Mouse (Mus musculus) kidney, postnatal 10 days (tissue): ENCODE measurements around the gene Aqp7.
"Not testable (repeated sequence)": the region's sequence is repeated elsewhere in the genome, so short reads cannot be mapped to it uniquely, and the experiment has no call there.

Experiments
- DNase-seq: peaks from one replicate; pipeline ENCODE4 v3.0.0; 2021; ENCODE audit warnings: mixed read lengths

Aqp7 gene

GRCm38 (mm10) chr4:41047524-41048271 lies at the start of gene Aqp7:
Aqp7 (minus strand) TSS chr4:41048139.
- no peak for DNase-seq

DNA sequence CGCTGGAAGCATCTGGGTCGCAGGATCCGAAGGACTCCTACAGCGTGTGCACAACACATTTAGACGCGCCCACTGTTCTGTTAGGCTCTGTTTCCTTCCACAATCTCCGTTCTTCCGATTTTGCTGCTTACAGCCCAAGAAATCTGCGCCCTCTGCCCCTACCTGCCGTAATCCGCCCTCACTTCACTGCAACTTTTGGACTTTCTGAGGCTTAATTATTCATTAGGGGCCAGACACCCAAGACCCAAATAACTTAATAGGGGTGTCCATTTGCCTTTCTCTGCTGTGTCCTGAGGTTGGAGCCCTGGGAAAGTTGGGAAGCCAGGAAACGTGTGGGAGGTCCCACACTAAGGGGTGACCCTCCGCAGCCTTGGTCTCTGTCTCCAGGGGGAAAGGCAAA lies 49.4 kb upstream of the Aqp7 start:
- DNase-seq: no peak

- no peak for DNase-seq
Observed at GRCm38 (mm10) chr4:41096794-41097193, 48.9 kb upstream of the Aqp7 start.

GRCm38 (mm10) chr4:41096169-41096568 lies 48.2 kb upstream of the Aqp7 start:
- peak; percentile 73 for DNase-seq

- DNase-seq: no peak
Observed at GRCm38 (mm10) chr4:41094361-41094760, 46.4 kb upstream of the Aqp7 start.

DNA sequence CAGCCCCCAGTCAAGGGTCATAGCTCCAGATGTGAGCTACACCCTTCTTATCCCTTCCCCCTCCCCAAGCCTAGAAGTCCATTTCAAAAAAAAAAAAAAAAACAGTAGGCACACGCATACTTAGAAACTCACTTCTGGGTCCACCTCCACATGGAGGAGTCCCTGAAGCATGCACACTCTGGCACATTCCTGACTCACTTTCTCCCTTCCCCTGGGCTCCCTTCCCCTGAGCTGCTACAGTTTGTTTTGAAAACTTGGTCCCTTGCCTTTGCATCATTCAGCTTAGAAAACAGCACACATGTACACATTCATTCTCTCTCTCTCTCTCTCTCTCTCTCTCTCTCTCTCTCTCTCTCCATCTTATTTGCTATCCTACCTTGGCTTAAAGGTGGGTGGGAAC lies 45.0 kb upstream of the Aqp7 start:
- DNase-seq: no peak

DNA sequence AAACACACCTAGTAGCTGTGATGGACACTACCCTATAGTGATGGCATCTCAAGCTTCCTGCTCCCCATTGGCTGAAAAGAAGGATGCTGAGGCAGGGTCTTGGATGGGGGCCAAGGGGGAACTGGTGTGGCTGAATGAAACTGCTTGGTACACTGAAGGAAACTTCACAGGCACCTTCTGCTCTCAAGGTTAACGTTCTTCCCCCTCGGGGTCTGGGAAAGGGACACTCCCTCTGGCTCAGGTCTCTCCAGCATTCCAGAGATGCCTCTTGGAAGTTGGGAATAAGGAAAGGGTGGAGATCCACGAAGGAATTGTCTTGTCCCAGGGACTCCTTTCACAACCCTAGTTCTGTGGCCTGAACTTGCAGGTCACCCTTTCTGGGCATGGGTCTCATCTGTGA lies 43.5 kb upstream of the Aqp7 start:
- no peak for DNase-seq

DNA sequence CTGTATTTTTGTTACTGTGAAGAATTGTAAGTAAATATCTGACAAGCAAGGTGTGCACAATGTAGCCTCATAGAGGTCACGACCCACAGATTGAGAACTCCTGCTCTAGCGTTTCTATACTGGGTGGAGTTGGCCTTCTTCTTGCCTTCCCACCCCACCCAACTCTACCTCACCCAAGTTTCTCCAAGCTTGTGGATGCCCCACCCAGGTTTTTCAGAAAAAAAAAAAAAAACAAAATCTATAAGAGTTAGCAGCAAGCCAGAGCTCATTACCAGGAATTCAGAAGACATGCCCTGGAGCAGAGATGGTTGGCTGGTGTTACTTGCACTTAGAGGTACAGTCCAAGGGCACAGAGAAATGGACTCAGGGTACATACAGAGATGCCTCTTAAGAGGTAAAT lies 41.8 kb upstream of the Aqp7 start:
- no peak for DNase-seq

DNA sequence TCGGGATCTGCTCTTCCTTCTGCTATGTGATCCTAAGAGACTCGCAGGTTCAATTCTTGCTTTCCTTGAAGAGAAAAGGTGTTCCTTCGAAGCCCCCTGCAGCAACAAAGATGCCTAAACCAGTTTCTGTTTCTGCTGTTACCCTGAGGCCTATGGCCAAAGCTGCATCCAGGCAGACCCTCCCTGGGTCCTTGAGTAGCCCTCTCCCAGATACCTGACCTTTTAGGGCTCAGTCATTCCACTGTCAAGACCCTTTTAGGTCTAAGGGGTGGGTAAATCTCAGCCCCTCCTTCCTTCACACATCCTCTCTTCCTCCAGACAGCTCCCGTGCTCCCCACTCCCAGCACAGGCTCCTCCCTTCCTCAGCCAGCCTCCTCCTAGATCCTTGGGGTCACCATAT lies 41.2 kb upstream of the Aqp7 start:
- no peak for DNase-seq

GRCm38 (mm10) chr4:41087459-41088298 lies 39.7 kb upstream of the Aqp7 start:
- no peak for DNase-seq

GRCm38 (mm10) chr4:41086947-41087346 lies 39.0 kb upstream of the Aqp7 start:
- DNase-seq: no peak

DNA sequence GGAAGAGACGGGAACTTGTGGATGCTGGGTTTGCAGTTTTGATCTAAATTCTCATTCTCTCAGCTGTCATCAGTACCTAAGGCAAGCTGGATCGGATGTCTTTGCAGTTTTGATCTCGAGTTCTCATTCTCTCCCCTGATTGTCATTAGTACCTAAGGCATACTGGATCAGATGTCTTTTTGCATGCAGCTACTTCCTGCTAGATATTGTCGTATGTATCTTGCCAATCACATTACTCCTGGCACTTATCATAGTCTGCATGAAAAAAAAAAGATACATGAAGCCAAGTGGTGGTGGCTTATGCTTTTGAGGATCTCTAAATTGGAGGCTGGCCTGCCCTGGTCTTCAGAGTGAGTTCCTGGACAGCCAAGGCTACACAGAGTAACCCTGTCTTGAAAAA lies 36.9 kb upstream of the Aqp7 start:
- no peak for DNase-seq

DNA sequence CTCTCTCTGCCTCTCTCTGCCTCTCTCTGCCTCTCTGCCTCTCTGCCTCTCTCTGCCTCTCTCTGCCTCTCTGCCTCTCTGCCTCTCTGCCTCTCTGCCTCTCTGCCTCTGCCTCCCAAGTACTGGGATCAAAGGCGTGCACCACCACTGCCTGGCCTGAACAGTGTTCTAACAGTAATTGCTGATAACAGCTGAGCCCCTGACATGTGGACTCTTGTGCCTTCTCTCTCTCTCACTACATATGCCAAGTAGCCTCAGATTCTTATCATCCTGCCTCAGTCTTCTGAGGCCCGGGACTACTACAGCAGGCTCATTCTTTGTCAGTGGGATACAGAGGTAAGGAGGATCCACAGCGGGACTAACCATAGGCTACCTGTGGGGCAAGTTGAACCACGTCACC lies 34.9 kb upstream of the Aqp7 start:
- DNase-seq: not testable (repeated sequence)

DNA sequence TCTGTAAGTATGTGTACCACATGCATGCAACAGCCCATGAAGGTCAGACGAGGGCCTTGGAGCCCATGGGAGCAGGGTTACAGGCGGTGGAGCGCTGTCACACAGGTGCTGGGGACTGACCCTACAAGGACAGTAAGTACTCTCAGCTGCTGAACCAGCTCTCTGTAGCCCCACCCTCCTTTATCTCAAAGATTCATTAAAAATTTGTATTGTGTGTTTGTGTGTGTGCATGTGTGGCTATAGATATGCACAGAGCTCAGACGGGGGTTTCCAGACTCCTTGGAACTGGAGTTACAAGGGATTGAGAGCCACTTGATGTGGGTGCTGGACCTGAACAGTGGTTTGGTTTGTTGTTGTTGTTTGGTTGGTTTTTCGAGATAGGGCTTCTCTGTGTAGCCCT lies 33.8 kb upstream of the Aqp7 start:
- DNase-seq: no peak

GRCm38 (mm10) chr4:41078726-41079125 lies 30.8 kb upstream of the Aqp7 start:
- DNase-seq: no peak

DNA sequence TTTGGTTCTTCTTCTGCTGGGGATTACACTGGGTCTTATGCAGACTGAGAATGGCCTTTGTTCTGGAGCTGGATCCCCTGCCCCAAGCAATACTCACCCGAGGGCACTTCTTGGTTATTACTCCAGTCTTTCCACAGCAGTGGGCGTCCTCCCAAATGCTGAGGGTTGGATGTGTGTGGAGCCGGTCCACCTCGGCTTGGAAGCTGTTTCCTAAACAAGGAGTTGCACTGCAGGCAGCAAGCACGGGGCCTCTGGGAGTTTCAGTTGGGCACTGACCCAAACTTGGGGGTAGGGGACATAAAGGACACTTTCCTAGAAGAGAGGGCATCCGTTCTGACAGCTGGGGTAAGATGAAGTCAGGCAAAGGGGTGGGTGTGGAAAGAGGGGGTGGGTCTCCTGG lies 26.5 kb upstream of the Aqp7 start:
- peak; percentile 24 for DNase-seq

GRCm38 (mm10) chr4:41073008-41073817 lies 25.3 kb upstream of the Aqp7 start:
- no peak for DNase-seq

- no peak for DNase-seq
Observed at GRCm38 (mm10) chr4:41071500-41072429, 23.8 kb upstream of the Aqp7 start.

- DNase-seq: no peak
Observed at GRCm38 (mm10) chr4:41065196-41065595, 17.3 kb upstream of the Aqp7 start.

DNA sequence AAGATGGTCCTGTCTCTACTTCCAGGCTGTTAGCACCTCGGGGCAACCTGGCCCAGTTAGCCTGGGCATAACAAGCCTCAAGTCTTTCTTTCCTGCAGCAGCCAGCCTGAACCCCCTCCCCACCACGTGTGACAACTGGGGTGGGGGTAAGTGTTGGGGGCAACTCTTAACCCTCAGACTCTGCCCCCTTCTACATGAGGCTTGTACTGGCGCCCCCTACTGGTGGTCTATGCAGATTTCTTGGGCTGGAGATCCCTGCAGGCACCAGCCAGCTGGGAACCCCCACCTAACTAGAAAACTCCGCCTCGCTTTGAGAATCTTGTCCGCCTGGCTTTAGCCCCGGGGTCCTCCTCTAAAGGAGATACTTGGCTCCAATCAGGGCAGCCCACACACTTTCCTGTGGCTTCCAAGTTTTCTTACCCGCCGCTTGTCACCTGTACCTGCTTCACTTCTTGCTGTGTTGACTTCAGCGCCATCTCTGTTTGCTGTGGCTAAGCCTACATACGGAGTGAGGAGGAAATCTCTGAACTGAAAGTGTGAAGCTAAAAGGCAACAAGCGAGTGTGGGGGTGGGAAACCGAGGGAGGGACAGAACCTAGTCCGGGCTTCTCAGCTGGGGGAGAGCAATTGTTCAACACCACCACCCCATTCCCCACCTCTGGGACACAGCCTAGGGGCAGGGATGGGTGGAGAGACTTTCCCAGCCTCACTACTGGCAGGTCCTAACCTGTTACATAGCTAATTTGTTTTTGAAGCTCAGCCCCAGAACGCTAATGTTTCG lies 16.1 kb upstream of the Aqp7 start:
- peak; percentile 55 for DNase-seq

GRCm38 (mm10) chr4:41063351-41063750 lies 15.4 kb upstream of the Aqp7 start:
- DNase-seq: no peak
